Mouse (Mus musculus) MN1 (cell line): ENCODE data around the gene Pgm3.

Experiments
- DNase-seq: peaks from one replicate; pipeline ENCODE4 v3.0.0-alpha.2; 2016; ENCODE audit warnings: low spot score

Gene Pgm3

GRCm38 (mm10) chr9:86569314-86569910 lies 2.2 kb downstream of the Pgm3 start:
- DNase-seq: no peak

GRCm38 (mm10) chr9:86560543-86560942 lies 11.1 kb downstream of the Pgm3 start:
- no peak for DNase-seq

GRCm38 (mm10) chr9:86554641-86555040 lies 17.0 kb downstream of the Pgm3 start:
- DNase-seq: no peak

GRCm38 (mm10) chr9:86553886-86554285 lies 17.8 kb downstream of the Pgm3 start:
- no peak for DNase-seq

GRCm38 (mm10) chr9:86550717-86551116 lies 20.9 kb downstream of the Pgm3 start:
- DNase-seq: no peak

- DNase-seq: no peak
Observed at GRCm38 (mm10) chr9:86549637-86550162, 21.9 kb downstream of the Pgm3 start.

- no peak for DNase-seq
Observed at GRCm38 (mm10) chr9:86544559-86544958, 27.1 kb downstream of the Pgm3 start.

GRCm38 (mm10) chr9:86543451-86543850 lies 28.2 kb downstream of the Pgm3 start:
- no peak for DNase-seq

GRCm38 (mm10) chr9:86534071-86534470 lies 37.6 kb downstream of the Pgm3 start:
- DNase-seq: no peak

GRCm38 (mm10) chr9:86525600-86525999 lies 46.0 kb downstream of the Pgm3 start:
- DNase-seq: no peak

GRCm38 (mm10) chr9:86522335-86522734 lies 49.3 kb downstream of the Pgm3 start:
- DNase-seq: no peak

GRCm38 (mm10) chr9:86514798-86515197 lies 56.8 kb downstream of the Pgm3 start:
- no peak for DNase-seq

GRCm38 (mm10) chr9:86514390-86514789 lies 57.3 kb downstream of the Pgm3 start:
- no peak for DNase-seq

- peak; percentile 11 for DNase-seq
Observed at GRCm38 (mm10) chr9:86513733-86514132, 57.9 kb downstream of the Pgm3 start.

GRCm38 (mm10) chr9:86507437-86507836 lies 64.2 kb downstream of the Pgm3 start:
- DNase-seq: no peak
